Mouse (Mus musculus) kidney, postnatal 0 days (tissue): ENCODE results near the gene Scg2. TPM values are rescaled to one million over a fixed set of nuclear protein-coding genes. Genes with fewer than 3 reads are reported as not detected.

Experiments used
- ATAC-seq: fragments of 200-750 bp; cut with Nextera tagmentation; replicated peaks from 2 replicates; pipeline ENCODE4 v1.8.0; 2017; ENCODE audit warnings: low read depth, moderate number of reproducible peaks, moderate TSS enrichment, moderate library complexity; ENCODE audit not compliant: low FRiP score
- DNase-seq: peaks from one replicate; pipeline ENCODE4 v3.0.0-alpha.2; 2016; ENCODE audit warnings: low spot score
- H3K27ac ChIP-seq: fragments of 300-500 bp; sonication (generic); 2 replicates; pipeline ENCODE4 v1.5.1; 2014; ENCODE audit warnings: mild to moderate bottlenecking
- H3K27me3 ChIP-seq: fragments of 300-500 bp; sonication (generic); 2 replicates; pipeline ENCODE4 v1.6.1; 2014; ENCODE audit warnings: low read length, mixed read lengths; ENCODE audit not compliant: insufficient read depth
- H3K36me3 ChIP-seq: fragments of 300-500 bp; sonication (generic); 2 replicates; pipeline ENCODE4 v1.6.1; 2014; ENCODE audit warnings: low read length, mixed read lengths; ENCODE audit not compliant: insufficient read depth
- H3K4me1 ChIP-seq: fragments of 300-500 bp; sonication (generic); replicated peaks from 2 replicates; pipeline ENCODE4 v1.6.1; 2014; ENCODE audit warnings: antibody characterized with exemption, low read length, mixed read lengths; ENCODE audit not compliant: insufficient read depth
- H3K4me2 ChIP-seq: fragments of 300-500 bp; sonication (generic); 2 replicates; pipeline ENCODE4 v1.6.1; 2014; ENCODE audit warnings: mild to moderate bottlenecking, low read length, moderate library complexity, mixed read lengths
- H3K4me3 ChIP-seq: fragments of 300-500 bp; sonication (generic); replicated peaks from 2 replicates; pipeline ENCODE4 v1.5.1; 2014; ENCODE audit warnings: low read depth, low read length
- H3K9ac ChIP-seq: fragments of 300-500 bp; sonication (generic); 2 replicates; pipeline ENCODE4 v1.6.1; 2014; ENCODE audit warnings: low read depth, low read length
- H3K9me3 ChIP-seq: fragments of 300-500 bp; sonication (generic); replicated peaks from 2 replicates; pipeline ENCODE4 v1.6.1; 2016; ENCODE audit warnings: low read length, inconsistent platforms, mixed read lengths
- CTCF ChIP-seq: IDR thresholded peaks from 2 replicates; pipeline ENCODE4 v1.5.1; 2016; ENCODE audit warnings: antibody characterized with exemption, low read depth, mild to moderate bottlenecking, moderate library complexity
- WGBS: fragments of 180-500 bp; shearing (Covaris S2); extraction: QIAGEN DNeasy Blood & Tissue Kit; methylation state at CpG from one replicate; pipeline ENCODE4 v1.1.7; 2014; 5-methylcytosine and 5-hydroxymethylcytosine counted together
- polyA plus RNA-seq: library from polyadenylated mRNA; unstranded; fragments of >200 nt; fragmentation: Nextera tagmentation; extraction: Ambion mirVana; gene quantifications from 2 replicates; pipeline ENCODE4 v1.2.1, GENCODE M21; 2015

The Scg2 gene
- polyA plus RNA-seq, 1 experiment from 2014 or later = 0.17 TPM

DNA sequence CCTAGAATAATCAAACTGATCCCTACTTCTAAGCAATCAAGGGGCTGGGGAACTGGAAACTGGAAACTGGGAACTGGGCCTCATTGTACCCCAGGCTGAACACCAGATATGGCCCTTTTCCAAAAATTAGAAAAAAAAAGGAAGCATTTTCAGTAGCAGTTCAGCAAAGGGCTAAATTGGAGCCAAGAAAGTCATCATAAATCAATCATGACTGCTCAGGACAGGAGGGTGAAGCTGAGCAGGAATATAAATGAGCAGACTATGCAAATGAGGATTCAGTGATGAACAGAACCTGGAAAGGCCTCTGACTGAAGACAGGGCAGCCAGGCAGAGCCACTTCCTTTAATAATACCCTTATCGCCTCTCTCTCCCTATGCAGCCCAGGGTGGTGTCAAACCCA lies 12.4 kb upstream of the Scg2 start:
- no peak for DNase-seq
- TF ChIP-seq CTCF = no peak
- no peak for ATAC-seq

DNA sequence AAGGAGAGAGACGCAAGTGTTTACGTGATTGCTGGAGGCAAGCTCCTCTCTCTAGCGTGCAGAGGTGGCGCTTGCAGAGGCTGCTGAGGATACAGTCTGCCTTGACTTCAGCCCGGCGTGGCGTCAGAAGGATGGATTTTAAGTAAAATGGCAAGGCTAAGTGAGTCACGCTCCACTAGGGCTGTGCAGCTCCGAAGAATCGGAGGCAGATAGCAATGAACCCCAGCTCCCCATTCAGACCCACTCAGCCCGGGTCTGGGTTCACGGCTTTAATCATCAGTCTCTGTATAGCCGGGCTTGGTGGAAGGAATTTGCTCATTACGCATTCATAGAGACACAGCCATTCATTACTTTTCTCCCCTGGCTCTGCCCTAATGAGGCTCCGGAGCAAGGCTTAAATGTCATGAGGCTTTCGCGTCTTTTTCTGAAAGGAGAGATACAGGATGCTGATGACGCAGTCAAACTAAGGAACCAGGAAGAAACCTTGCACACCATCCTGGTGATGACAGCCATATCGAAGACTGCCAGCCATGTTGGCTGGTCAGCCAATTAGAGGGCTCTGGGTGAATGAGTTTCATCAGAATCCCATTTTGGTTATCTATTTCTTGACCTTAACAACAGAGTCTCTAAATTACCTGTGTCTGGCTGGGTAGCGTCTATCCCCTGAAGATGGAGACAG lies 10.6 kb upstream of the Scg2 start:
- Histone ChIP-seq H3K4me3 (no peak overlapping the region), H3K27ac (no peak overlapping the region), H3K36me3 (no peaks in the 10 kb centered on the region), H3K4me1 (no peaks in the 10 kb centered on the region), H3K4me2 (0 out of 2 replicates have a peak overlapping the region, but pooled peaks have one; percentile 27), H3K9me3 (no peaks in the 10 kb centered on the region), H3K9ac (no peak overlapping the region), H3K27me3 (no peaks in the 10 kb centered on the region)
- TF ChIP-seq CTCF = no peak
- DNase-seq (no peak), ATAC-seq (no peak)
- 20% methylated on average over 20 of the region's 20 CpGs for WGBS

More for the DNA sequence above, 12.4 kb upstream of the Scg2 start:
- H3K9me3 ChIP-seq = no peaks in the 10 kb centered on the region
- no peak overlapping the region for H3K27ac ChIP-seq
- H3K9ac ChIP-seq = no peak overlapping the region
- no peak overlapping the region for H3K4me3 ChIP-seq
- no peak overlapping the region for H3K4me2 ChIP-seq
- no peaks in the 10 kb centered on the region for H3K27me3 ChIP-seq
- H3K4me1 ChIP-seq = no peaks in the 10 kb centered on the region
- WGBS = 74% methylated on average over 1 of the region's 1 CpGs
- H3K36me3 ChIP-seq = no peaks in the 10 kb centered on the region

DNA sequence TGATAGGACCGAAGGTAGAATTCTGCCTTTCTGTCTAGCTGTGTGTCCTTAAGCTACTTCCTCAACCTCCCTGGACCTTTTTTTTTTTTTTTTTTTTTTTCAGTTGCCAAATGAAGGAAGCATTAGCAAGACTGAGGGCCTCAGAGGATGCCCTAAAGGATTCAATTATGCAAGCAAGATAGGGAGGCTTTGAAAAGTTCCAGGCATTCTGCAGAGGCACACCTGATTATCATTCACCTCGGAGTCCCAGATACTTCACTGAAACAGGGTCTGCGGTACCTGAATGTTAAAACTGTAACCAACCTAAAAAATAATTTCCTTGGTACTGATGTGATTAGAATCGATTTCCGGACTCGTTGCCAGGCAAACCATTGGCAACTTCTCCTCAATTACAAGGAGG lies 10.0 kb upstream of the Scg2 start:
- Histone ChIP-seq H3K4me1 (no peaks in the 10 kb centered on the region), H3K9me3 (no peaks in the 10 kb centered on the region), H3K27me3 (no peaks in the 10 kb centered on the region), H3K4me2 (0 out of 2 replicates have a peak overlapping the region, but pooled peaks have one; percentile 27), H3K36me3 (no peaks in the 10 kb centered on the region), H3K27ac (no peak overlapping the region), H3K4me3 (no peak overlapping the region), H3K9ac (no peak overlapping the region)
- 21% methylated on average over 6 of the region's 6 CpGs for WGBS
- TF ChIP-seq CTCF = no peak
- ATAC-seq = no peak
- no peak for DNase-seq

DNA sequence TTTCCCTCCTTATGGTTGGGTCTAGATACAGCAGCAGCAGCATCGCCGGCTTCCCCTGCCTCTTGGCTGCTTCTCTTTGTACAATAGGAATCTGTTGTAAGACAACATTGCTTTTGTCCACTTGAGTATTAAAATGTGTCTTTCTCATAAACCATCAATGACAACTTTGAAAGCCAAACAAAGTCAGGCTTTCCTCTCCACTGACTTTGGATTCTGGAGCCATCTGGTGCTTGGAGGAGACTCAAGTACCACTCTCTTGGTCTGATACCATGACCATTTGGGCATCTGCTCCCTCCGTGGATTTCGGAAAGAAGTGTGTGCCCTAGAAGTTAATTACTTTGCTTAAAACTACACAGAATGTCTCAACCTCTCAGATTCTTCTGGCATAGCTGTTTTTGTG lies 5.7 kb upstream of the Scg2 start:
- no peak overlapping the region for H3K4me2 ChIP-seq
- no peaks in the 10 kb centered on the region for H3K9me3 ChIP-seq
- no peak overlapping the region for H3K9ac ChIP-seq
- DNase-seq = no peak
- H3K27ac ChIP-seq = no peak overlapping the region
- no peaks in the 10 kb centered on the region for H3K27me3 ChIP-seq
- H3K36me3 ChIP-seq = no peaks in the 10 kb centered on the region
- WGBS = 82% methylated on average over 4 of the region's 4 CpGs
- no peak for TF ChIP-seq CTCF
- H3K4me3 ChIP-seq = no peak overlapping the region
- no peaks in the 10 kb centered on the region for H3K4me1 ChIP-seq
- no peak for ATAC-seq

DNA sequence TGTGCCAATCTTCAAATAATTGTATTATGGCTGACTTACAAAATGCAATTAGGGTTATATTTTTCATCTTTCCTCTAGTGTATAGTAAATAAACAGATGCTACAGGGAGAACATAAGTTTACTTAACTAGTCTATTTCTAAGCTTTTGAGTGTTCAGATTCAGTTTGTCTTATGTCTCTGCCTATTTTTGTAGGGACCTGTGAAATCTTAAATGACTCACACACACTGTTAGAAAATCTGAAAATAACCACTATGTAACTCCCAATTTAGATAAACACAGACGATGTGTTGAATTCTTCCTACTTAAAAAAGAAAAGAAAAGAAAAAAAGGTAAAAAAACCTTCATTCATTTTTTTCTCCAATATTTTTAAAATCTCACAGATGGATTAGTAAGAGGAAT lies 2.2 kb downstream of the Scg2 start:
- 94% methylated on average over 1 of the region's 1 CpGs for WGBS
- no peak overlapping the region for H3K4me3 ChIP-seq
- H3K27ac ChIP-seq = no peak overlapping the region
- no peak for TF ChIP-seq CTCF
- no peak for ATAC-seq
- no peaks in the 10 kb centered on the region for H3K4me1 ChIP-seq
- no peaks in the 10 kb centered on the region for H3K36me3 ChIP-seq
- H3K9me3 ChIP-seq = no peaks in the 10 kb centered on the region
- no peak for DNase-seq
- H3K4me2 ChIP-seq = no peak overlapping the region
- no peak overlapping the region for H3K9ac ChIP-seq
- H3K27me3 ChIP-seq = no peaks in the 10 kb centered on the region

DNA sequence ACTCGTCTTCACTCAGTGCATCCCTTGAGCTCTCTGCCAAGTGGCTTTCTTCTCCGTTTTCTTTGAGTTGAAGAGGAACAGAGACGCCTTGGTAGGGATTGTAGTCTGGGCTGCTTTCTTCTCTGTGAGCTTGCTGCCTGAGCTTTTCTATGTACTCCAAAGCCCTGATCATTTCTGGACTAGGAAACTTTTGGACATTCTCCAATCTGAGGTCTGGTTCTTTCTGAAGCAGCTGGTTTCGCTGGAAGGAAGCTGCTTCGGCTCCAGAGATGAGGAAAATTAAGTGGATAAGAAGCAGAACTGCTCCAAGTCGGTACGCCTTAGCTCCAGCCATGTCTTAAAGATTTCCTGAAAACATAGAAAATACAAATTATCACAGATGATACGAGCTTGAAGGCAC lies 3.2 kb downstream of the Scg2 start:
- DNase-seq (no peak), ATAC-seq (no peak)
- H3K9ac ChIP-seq = no peak overlapping the region
- WGBS = 85% methylated on average over 8 of the region's 8 CpGs
- no peak overlapping the region for H3K4me3 ChIP-seq
- H3K4me2 ChIP-seq = no peak overlapping the region
- no peak overlapping the region for H3K27ac ChIP-seq
- no peaks in the 10 kb centered on the region for H3K4me1 ChIP-seq
- H3K36me3 ChIP-seq = no peaks in the 10 kb centered on the region
- no peaks in the 10 kb centered on the region for H3K27me3 ChIP-seq
- H3K9me3 ChIP-seq = no peaks in the 10 kb centered on the region
- no peak for TF ChIP-seq CTCF

DNA sequence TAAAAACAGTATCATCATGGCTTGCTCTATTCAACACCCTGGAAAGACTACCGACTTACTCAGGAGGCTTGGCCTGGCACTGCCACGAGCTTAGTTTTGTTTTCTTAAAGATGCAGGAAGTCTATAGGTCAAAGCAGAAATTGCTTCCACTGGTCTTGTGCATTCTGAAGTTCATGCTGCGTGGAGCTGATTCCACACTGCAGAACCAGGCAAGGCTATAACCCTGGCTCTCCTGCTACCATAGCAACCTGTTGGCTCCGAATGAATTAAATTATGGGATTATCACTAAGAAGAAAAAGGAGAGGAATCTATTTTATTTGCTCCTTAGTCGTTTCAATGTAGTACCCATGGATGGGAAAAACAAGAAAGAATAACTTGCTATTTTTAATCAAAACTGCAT lies 10.9 kb downstream of the Scg2 start:
- no peaks in the 10 kb centered on the region for H3K4me1 ChIP-seq

More for the DNA sequence above, 10.9 kb downstream of the Scg2 start:
- H3K4me2 ChIP-seq = no peak overlapping the region
- no peaks in the 10 kb centered on the region for H3K36me3 ChIP-seq
- H3K4me3 ChIP-seq = no peak overlapping the region
- no peak for TF ChIP-seq CTCF
- H3K27ac ChIP-seq = no peak overlapping the region
- WGBS = 56% methylated on average over 5 of the region's 5 CpGs
- ATAC-seq (no peak), DNase-seq (no peak)
- H3K9ac ChIP-seq = no peak overlapping the region
- no peaks in the 10 kb centered on the region for H3K27me3 ChIP-seq
- H3K9me3 ChIP-seq = no peaks in the 10 kb centered on the region
